In the genomic region with DNA sequence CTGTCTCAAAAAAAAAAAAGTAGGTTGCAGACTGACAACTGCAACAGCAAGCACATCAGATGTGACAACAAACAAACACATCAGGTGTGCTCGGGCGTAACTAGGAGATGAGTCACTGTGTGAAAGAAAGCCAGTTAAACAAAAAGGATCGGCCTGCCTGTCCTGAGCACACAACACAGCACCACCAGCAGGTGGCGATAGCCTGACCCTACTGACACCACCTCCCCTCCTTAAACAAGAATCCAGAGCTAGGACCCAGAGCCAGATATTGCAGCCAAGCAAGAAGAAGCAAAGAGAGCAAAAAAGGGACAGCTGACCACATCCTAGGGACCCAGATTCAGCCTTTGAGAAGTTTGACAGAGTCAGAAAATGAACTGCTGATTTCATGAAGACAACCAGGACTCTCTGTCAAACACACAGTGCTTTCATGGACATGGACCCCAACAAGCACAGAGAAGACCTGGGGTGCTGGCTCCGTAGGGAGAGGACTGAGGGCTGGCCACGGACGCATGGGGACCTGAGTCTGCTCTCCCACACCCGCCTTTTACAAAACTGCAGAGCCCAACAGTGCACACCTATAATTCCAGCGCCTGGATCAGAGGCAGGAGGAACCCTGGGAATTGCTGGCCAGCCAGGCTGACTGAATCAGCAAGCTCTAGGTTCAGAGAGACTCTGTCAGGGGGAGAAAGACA, we compare ENCODE assay signal across 7 mouse cellular contexts. TPM values are rescaled to one million over a fixed set of nuclear protein-coding genes. Genes with fewer than 3 reads are reported as not detected.
DNase-seq lines count a peak whose midpoint lies in the region; ATAC-seq lines count a peak whose summit lies in the region.

No protein-coding gene starts in this region.

- no peaks in the 10 kb centered on the region for H3K27me3 ChIP-seq in embryonic facial prominence, embryonic 10.5 days (replicated peaks; ENCODE audit: low read depth, poor library complexity, severe bottlenecking)
- H3K27me3 ChIP-seq in intestine, embryonic 14.5 days (replicated peaks; ENCODE audit: control insufficient read depth, insufficient read depth, low read length): no peaks in the 10 kb centered on the region
- H3K27me3 ChIP-seq in limb, embryonic 15.5 days: no peaks in the 10 kb centered on the region

- H3K27ac ChIP-seq in embryonic facial prominence, embryonic 10.5 days (replicated peaks): no peak overlapping the region
- no peak overlapping the region for H3K27ac ChIP-seq in intestine, embryonic 14.5 days (ENCODE audit: low read depth)
- 0 out of 2 replicates have a peak overlapping the region, but pooled peaks have one; percentile 0 for H3K27ac ChIP-seq in limb, embryonic 15.5 days

- 55% methylated on average over 9 of the region's 9 CpGs for WGBS in embryonic facial prominence, embryonic 10.5 days
- WGBS in intestine, embryonic 14.5 days: 47% methylated on average over 9 of the region's 9 CpGs
- WGBS in limb, embryonic 15.5 days: 45% methylated on average over 9 of the region's 9 CpGs

- DNase-seq in 3134 (ENCODE audit: extremely low read depth, insufficient read length, low spot score): peak; percentile 39
- DNase-seq in A20 (ENCODE audit: low read depth, low spot score): peak; percentile 80
- peak; percentile 48 for DNase-seq in adrenal gland, postnatal 25 days
- DNase-seq in embryonic facial prominence, embryonic 10.5 days (ENCODE audit: low spot score): peak; percentile 67
- DNase-seq in intestine, embryonic 14.5 days (ENCODE audit: low spot score): peak; percentile 78
- peak; percentile 83 for DNase-seq in retina, embryonic 14.5 days (ENCODE audit: low spot score)

- no peak overlapping the region for H3K4me2 ChIP-seq in intestine, embryonic 14.5 days (ENCODE audit: low read length)
- H3K4me2 ChIP-seq in limb, embryonic 15.5 days: no peak overlapping the region

- no peaks in the 10 kb centered on the region for H3K4me1 ChIP-seq in embryonic facial prominence, embryonic 10.5 days
- no peaks in the 10 kb centered on the region for H3K4me1 ChIP-seq in intestine, embryonic 14.5 days (replicated peaks; ENCODE audit: control insufficient read depth, insufficient read depth, low read length)
- 0 out of 2 replicates have a peak, but pooled peaks cover 4% of the 10 kb centered on the region for H3K4me1 ChIP-seq in limb, embryonic 15.5 days

- H3K9me3 ChIP-seq in embryonic facial prominence, embryonic 10.5 days: no peaks in the 10 kb centered on the region
- no peaks in the 10 kb centered on the region for H3K9me3 ChIP-seq in intestine, embryonic 14.5 days (ENCODE audit: control insufficient read depth, low read length)
- no peaks in the 10 kb centered on the region for H3K9me3 ChIP-seq in limb, embryonic 15.5 days

- ATAC-seq in intestine, embryonic 14.5 days (replicated peaks; ENCODE audit: low FRiP score, low TSS enrichment, low read depth): 0 out of 2 replicates have a peak, but pooled peaks have one; percentile 53
- no peak for ATAC-seq in limb, embryonic 15.5 days (ENCODE audit: insufficient number of reproducible peaks, low FRiP score, low TSS enrichment, low read depth)

- H3K4me3 ChIP-seq in embryonic facial prominence, embryonic 10.5 days: no peak overlapping the region
- H3K4me3 ChIP-seq in intestine, embryonic 14.5 days (ENCODE audit: low read depth, low read length): no peak overlapping the region
- H3K4me3 ChIP-seq in limb, embryonic 15.5 days: no peak overlapping the region

- peaks cover 22% of the 10 kb centered on the region for H3K36me3 ChIP-seq in embryonic facial prominence, embryonic 10.5 days (replicated peaks)
- no peaks in the 10 kb centered on the region; the same call in 1 of the 2 replicates for H3K36me3 ChIP-seq in intestine, embryonic 14.5 days (ENCODE audit: control insufficient read depth, insufficient read depth, low read length)
- H3K36me3 ChIP-seq in limb, embryonic 15.5 days: peaks cover 3% of the 10 kb centered on the region

- no peak overlapping the region for H3K9ac ChIP-seq in intestine, embryonic 14.5 days (ENCODE audit: low read length)
- no peak overlapping the region for H3K9ac ChIP-seq in limb, embryonic 15.5 days

RNA-seq across cellular contexts. Expression of gene Rab11fip3, which starts 28.1 kb away (rescaled TPM):
- total RNA-seq in adrenal gland, postnatal 25 days (2021): 22.7 and 25.2 TPM in 2 replicates
- 24.5 and 25.3 TPM in 2 replicates for polyA plus RNA-seq in embryonic facial prominence, embryonic 10.5 days (2016; fragmentation: Nextera tagmentation; extraction: Ambion mirVana)
- 12.8 and 13.7 TPM in 2 replicates for polyA plus RNA-seq in intestine, embryonic 14.5 days (2014; fragmentation: Nextera tagmentation; extraction: Ambion mirVana)
- 13.1 and 16.8 TPM in 2 replicates for polyA plus RNA-seq in limb, embryonic 15.5 days (2015; fragmentation: Nextera tagmentation; extraction: Ambion mirVana)

RNA-seq across cellular contexts. Expression of gene Decr2, which starts 48.9 kb away (rescaled TPM):
- 18.5 and 22.6 TPM in 2 replicates for total RNA-seq in adrenal gland, postnatal 25 days (2021)
- polyA plus RNA-seq in embryonic facial prominence, embryonic 10.5 days (2016; fragmentation: Nextera tagmentation; extraction: Ambion mirVana): 29.1 and 30.1 TPM in 2 replicates
- 27.3 and 32.4 TPM in 2 replicates for polyA plus RNA-seq in intestine, embryonic 14.5 days (2014; fragmentation: Nextera tagmentation; extraction: Ambion mirVana)
- polyA plus RNA-seq in limb, embryonic 15.5 days (2015; fragmentation: Nextera tagmentation; extraction: Ambion mirVana): 39.8 and 40.9 TPM in 2 replicates

RNA-seq across cellular contexts. Expression of gene Nme4, which starts 54.1 kb away (rescaled TPM):
- 2.0 and 4.5 TPM in 2 replicates for total RNA-seq in adrenal gland, postnatal 25 days (2021)
- polyA plus RNA-seq in embryonic facial prominence, embryonic 10.5 days (2016; fragmentation: Nextera tagmentation; extraction: Ambion mirVana): 145 and 159 TPM in 2 replicates
- polyA plus RNA-seq in intestine, embryonic 14.5 days (2014; fragmentation: Nextera tagmentation; extraction: Ambion mirVana): 118 and 122 TPM in 2 replicates
- polyA plus RNA-seq in limb, embryonic 15.5 days (2015; fragmentation: Nextera tagmentation; extraction: Ambion mirVana): 92.6 and 95.8 TPM in 2 replicates

RNA-seq across cellular contexts. Expression of gene Capn15, which starts 55.7 kb away (rescaled TPM):
- total RNA-seq in adrenal gland, postnatal 25 days (2021): 22.8 and 24.5 TPM in 2 replicates
- 34.3 and 40.1 TPM in 2 replicates for polyA plus RNA-seq in embryonic facial prominence, embryonic 10.5 days (2016; fragmentation: Nextera tagmentation; extraction: Ambion mirVana)
- polyA plus RNA-seq in intestine, embryonic 14.5 days (2014; fragmentation: Nextera tagmentation; extraction: Ambion mirVana): 23.4 and 23.5 TPM in 2 replicates
- polyA plus RNA-seq in limb, embryonic 15.5 days (2015; fragmentation: Nextera tagmentation; extraction: Ambion mirVana): 24.5 and 29.0 TPM in 2 replicates
